17 mouse cellular contexts compared by ENCODE assay signal in the genomic region with DNA sequence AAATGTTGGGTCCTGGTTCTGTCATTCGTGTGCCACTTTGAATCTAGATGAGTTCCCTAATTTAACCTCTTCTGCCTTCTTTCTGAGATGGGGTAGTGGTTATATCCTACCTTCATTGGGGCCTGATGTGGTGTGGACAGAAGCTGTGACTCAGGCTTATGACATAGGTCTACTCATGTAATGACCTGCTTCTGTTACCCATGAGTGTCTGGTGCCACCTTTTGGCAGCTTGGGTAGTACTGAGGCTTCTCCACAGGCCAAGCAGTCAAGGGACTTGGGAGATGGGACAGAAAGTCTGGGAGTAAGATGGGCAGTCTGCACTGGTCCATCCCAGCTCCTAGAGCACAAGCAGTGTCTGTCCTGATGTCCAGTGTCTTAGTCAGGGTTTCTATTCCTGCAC. TPM values are rescaled to one million over a fixed set of nuclear protein-coding genes. Genes with fewer than 3 reads are reported as not detected.
DNase-seq lines count a peak whose midpoint lies in the region; ATAC-seq and TF ChIP-seq lines count a peak whose summit lies in the region.
"Had no signal": no experiment of that assay in that cellular context is flagged by ENCODE, and none has a peak within 500 bp of the region (broad histone marks: within the 10 kb centered on the region; RNA-seq: fewer than 3 reads in every experiment).

No protein-coding gene starts in this region.

- no peaks in the 10 kb centered on the region for H3K4me1 ChIP-seq in liver, postnatal 0 days (ENCODE audit: insufficient read depth)
- H3K4me1 ChIP-seq: embryonic facial prominence, embryonic 10.5 days; forebrain, embryonic 12.5 days; liver, embryonic 15.5 days; midbrain, embryonic 10.5 days; neural tube, embryonic 13.5 days had no signal

- intact Hi-C loops in gastrocnemius, adult 2 months (cut with DNase I), result no loop called here

- no peak for TF ChIP-seq EP300 in liver, postnatal 0 days (IDR thresholded peaks at IDR 0.05; ENCODE audit: low read depth)

- WGBS in liver, postnatal 0 days (ENCODE audit: insufficient replicate concordance), result 28% methylated on average over 1 of the region's 1 CpGs

- H3K36me3 ChIP-seq in liver, postnatal 0 days (replicated peaks; ENCODE audit: insufficient read depth, low read length), result no peaks in the 10 kb centered on the region
- H3K36me3 ChIP-seq: embryonic facial prominence, embryonic 10.5 days; forebrain, embryonic 12.5 days; liver, embryonic 15.5 days; midbrain, embryonic 10.5 days; neural tube, embryonic 13.5 days had no signal

- no peak for DNase-seq in gastrocnemius, adult 2 months
- DNase-seq in gastrocnemius, postnatal 4 days (ENCODE audit: low spot score in 2 of 2), result no peak
- no peak for DNase-seq in liver, postnatal 0 days
- no peak for DNase-seq in liver
- DNase-seq in CD4-positive, CD25-positive, alpha-beta regulatory T cell, adult 2 months (ENCODE audit: low read depth, low spot score), result peak; percentile 67
- no peak for DNase-seq in embryo, embryonic 9.5 days (ENCODE audit: extremely low spot score)
- no peak for DNase-seq in right cerebral cortex, postnatal 4 days
- DNase-seq: gastrocnemius, postnatal 10 days; right cerebral cortex, postnatal 25 days had no signal

- no peak overlapping the region for H3K4me3 ChIP-seq in gastrocnemius, adult 2 months
- H3K4me3 ChIP-seq in liver, postnatal 0 days (ENCODE audit: low read depth, low read length), result no peak overlapping the region
- H3K4me3 ChIP-seq: embryonic facial prominence, embryonic 10.5 days; forebrain, embryonic 12.5 days; left cerebral cortex, adult 2 months; liver, embryonic 15.5 days; midbrain, embryonic 10.5 days; neural tube, embryonic 13.5 days had no signal

- no peak overlapping the region for H3K9ac ChIP-seq in liver, postnatal 0 days (replicated peaks)
- H3K9ac ChIP-seq: forebrain, embryonic 12.5 days; liver, embryonic 15.5 days; neural tube, embryonic 13.5 days had no signal

- TF ChIP-seq CTCF in gastrocnemius, adult 2 months (IDR thresholded peaks at IDR 0.05), result peak; percentile 37
- TF ChIP-seq CTCF in liver, postnatal 0 days (IDR thresholded peaks at IDR 0.05; ENCODE audit: low read depth), result peak; percentile 68

- no peaks in the 10 kb centered on the region for H3K9me3 ChIP-seq in liver, postnatal 0 days (ENCODE audit: low read length)
- H3K9me3 ChIP-seq: embryonic facial prominence, embryonic 10.5 days; forebrain, embryonic 12.5 days; liver, embryonic 15.5 days; midbrain, embryonic 10.5 days; neural tube, embryonic 13.5 days had no signal

- no peaks in the 10 kb centered on the region for H3K27me3 ChIP-seq in liver, postnatal 0 days (ENCODE audit: insufficient read depth, low read length)
- H3K27me3 ChIP-seq: forebrain, embryonic 12.5 days; neural tube, embryonic 13.5 days had no signal

- ATAC-seq in liver, postnatal 0 days, result no peak
- peak; percentile 51 to 61; a peak in 3 of 4 replicates for ATAC-seq in hematopoietic stem cell, adult 5-6 weeks (replicated peaks in 1 of 2; ENCODE audit: insufficient read depth in 1 of 2, low FRiP score in 2 of 2, low TSS enrichment in 1 of 2, low read depth in 1 of 2, poor library complexity in 2 of 2, severe bottlenecking in 2 of 2)

- H3K27ac ChIP-seq in gastrocnemius, adult 2 months, result no peak overlapping the region
- no peak overlapping the region for H3K27ac ChIP-seq in liver, postnatal 0 days (ENCODE audit: low read depth)
- H3K27ac ChIP-seq: embryonic facial prominence, embryonic 10.5 days; forebrain, embryonic 12.5 days; left cerebral cortex, adult 2 months; liver, embryonic 15.5 days; midbrain, embryonic 10.5 days; neural tube, embryonic 13.5 days had no signal

- no peak overlapping the region for H3K4me2 ChIP-seq in liver, postnatal 0 days (ENCODE audit: low read depth, low read length)
- H3K4me2 ChIP-seq: forebrain, embryonic 12.5 days; liver, embryonic 15.5 days; neural tube, embryonic 13.5 days had no signal

RNA-seq across cellular contexts. Expression of gene Astl, which starts 7.9 kb away (rescaled TPM):
- total RNA-seq in gastrocnemius, adult 2 months (2021), result under 1 TPM in 1 of 2 experiments, not detected in 1; 0.25 TPM
- total RNA-seq in gastrocnemius, postnatal 4 days (2021), result under 1 TPM; 0.12 to 0.31 TPM
- not detected in 2 replicates for polyA plus RNA-seq in liver, postnatal 0 days (2015; fragmentation: Nextera tagmentation; extraction: Ambion mirVana)
- 0.05 and 0.25 TPM in 2 replicates for total RNA-seq in hematopoietic stem cell, adult 5-6 weeks (2017)
- total RNA-seq: left cerebral cortex, adult 2 months had no signal
- polyA plus RNA-seq: forebrain, embryonic 12.5 days; heart, embryonic 16.5 days; midbrain, embryonic 10.5 days; neural tube, embryonic 13.5 days had no signal

RNA-seq across cellular contexts. Expression of gene Dusp2, which starts 10.4 kb away (rescaled TPM):
- 1 to 10 TPM in 1 of 2 experiments, under 1 TPM in 1; 0.59 to 1.2 TPM for total RNA-seq in gastrocnemius, adult 2 months (2021)
- total RNA-seq in gastrocnemius, postnatal 4 days (2021), result 1 to 10 TPM; 3.2 to 3.6 TPM
- 5.6 and 5.9 TPM in 2 replicates for polyA plus RNA-seq in liver, postnatal 0 days (2015; fragmentation: Nextera tagmentation; extraction: Ambion mirVana)
- total RNA-seq in hematopoietic stem cell, adult 5-6 weeks (2017), result 246 and 271 TPM in 2 replicates

RNA-seq across cellular contexts. Expression of gene Adra2b, which starts 16.7 kb away (rescaled TPM):
- total RNA-seq in gastrocnemius, adult 2 months (2021), result under 1 TPM; 0.39 to 0.69 TPM
- 1 to 10 TPM in 1 of 2 experiments, under 1 TPM in 1; 0.96 to 1.2 TPM for total RNA-seq in gastrocnemius, postnatal 4 days (2021)
- polyA plus RNA-seq in liver, postnatal 0 days (2015; fragmentation: Nextera tagmentation; extraction: Ambion mirVana), result 4.7 and 4.8 TPM in 2 replicates
- total RNA-seq in hematopoietic stem cell, adult 5-6 weeks (2017), result 0.45 TPM in 1 of 2 replicates, not detected in the other

Comparison
In these comparisons a context has a peak if more than half of its experiments do, and no peak if none do; other contexts are left out.
1. RNA of gene Dusp2, which starts 10.4 kb away (total RNA-seq): 246 to 271 TPM in hematopoietic stem cell, adult 5-6 weeks; 3.2 to 3.6 TPM in gastrocnemius, postnatal 4 days and 0.59 to 1.2 TPM in gastrocnemius, adult 2 months; every median in the first group is over 10 times any median in the second.